Mouse (Mus musculus): ENCODE data around the gene Iqgap2. TPM values are rescaled to one million over a fixed set of nuclear protein-coding genes. Genes with fewer than 3 reads are reported as not detected.

The Iqgap2 gene
- total RNA-seq, 2 experiments from 2014 or later = 12.2 to 21.9 TPM

DNA sequence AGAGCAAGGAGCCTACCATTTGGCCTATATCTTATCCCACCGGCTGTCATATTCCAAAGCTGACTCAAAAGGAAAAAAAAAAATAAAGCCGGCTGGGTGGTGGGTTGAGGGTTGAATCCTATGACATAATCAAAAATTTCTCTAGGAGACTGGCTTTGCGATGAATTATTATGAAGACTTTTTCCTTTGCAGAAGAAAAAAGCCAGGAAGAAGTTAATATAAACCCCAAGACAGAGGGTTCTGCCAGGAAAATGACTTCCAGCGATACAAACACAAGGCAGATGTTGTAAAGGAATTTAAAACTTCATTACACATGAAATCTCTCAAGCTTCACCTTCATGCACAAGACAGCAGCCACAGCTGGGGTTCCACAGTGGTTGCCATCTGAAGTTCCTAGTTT, 146.3 kb downstream of the Iqgap2 start:
- intact Hi-C loops (cut with DNase I) = loop anchor here (10.0 kb wide), 1 partner anchor 149 kb away; the partner anchor contains the start of gene Iqgap2
- no peak for DNase-seq (ENCODE audit: low spot score in 2 of 2)

DNA sequence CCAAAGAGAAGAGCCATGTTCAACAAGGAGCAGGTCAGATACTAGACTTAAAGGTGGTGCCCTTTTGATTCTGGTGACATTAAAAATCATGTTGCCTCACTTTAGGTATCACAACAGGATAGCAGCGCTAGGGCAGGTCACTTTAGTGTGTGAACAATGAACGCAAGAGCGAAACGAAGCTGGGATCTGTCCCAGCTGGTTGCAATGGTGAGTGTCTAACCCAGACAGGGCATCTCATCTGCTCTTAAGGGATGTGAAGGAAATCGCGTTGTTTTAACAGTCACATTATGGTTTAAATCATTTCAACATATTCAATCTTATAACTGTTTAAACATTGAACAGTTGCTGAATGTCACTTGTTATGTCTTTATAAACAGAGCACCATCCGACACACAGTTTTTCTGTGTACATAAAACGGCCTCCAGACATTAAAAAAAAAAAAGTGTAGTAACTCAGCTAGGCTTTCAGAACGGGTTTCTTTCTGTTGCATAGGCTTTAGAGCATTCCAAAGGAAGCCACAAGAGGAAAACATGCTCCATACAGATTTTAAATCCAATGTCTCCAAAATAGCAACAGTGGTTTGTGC, 148.7 kb downstream of the Iqgap2 start:
- no peak for DNase-seq (ENCODE audit: low spot score in 2 of 2)
- intact Hi-C loops (cut with DNase I) = loop anchor here (5.0 to 10.0 kb wide), 2 partner anchors 152 to 209 kb away; partner anchors contain the start of gene Iqgap2

DNA sequence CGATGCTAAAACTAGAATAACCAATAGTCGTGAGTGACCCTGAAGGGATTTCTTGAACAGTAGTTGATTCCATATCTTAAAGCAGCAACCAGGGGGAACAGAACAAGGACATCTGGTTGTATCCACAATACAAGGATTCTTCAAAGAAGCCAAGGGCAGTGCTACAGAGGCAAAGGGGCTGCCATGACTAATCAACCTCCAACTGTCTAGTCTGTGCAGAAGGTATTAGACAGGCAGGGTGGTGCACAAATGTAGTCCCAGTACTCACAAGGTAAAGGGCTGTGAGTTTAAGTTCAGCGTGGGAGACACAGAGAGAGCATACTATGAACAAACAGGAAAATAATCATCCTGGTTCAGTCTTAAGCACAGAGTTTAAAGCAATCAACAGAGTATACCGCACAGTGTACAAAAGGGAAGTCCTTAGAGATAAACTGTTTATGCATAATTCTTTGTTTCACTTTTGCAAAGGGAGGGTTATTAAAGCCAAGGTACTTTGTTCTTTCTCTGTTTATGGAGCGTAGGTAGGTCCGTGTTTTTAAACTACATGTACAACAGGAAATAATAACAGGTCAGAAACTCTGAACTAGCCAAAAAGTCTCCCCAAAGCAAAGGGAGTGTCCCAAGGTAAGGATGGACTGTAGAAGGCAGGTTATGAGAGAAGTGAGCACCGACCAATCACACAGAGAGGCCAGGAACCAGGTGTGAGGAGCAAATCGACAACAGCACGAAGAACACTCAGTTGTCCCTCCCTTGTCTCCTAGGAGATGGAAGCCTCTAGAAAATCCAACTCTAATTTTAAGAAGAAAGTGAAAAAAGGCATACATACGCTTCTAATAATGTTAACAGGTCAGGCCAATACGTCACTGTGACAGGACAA, 149.7 kb downstream of the Iqgap2 start:
- intact Hi-C loops (cut with DNase I) = loop anchor here (5.0 to 10.0 kb wide), 2 partner anchors 153 to 210 kb away; partner anchors contain the start of gene Iqgap2
- no peak for DNase-seq (ENCODE audit: low spot score in 2 of 2)

DNA sequence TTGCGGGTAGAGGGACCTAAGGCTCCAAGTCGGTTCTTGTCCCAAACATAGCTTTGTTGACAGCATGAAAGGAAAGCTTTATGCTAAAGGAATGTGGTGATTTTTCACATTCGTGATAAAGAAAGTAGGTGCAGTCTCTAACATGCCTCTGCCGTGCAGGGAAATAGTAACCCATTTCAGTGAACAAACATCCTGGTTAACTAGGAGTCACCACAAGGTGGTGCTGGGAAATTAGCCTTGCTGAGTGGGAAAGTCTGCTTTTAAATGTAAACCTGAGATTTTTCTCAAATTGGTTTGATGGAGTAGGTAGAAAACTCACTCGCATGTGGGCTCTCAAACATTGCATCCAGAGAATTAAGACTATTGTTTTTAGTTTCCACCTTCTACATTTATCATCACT, 152.1 kb downstream of the Iqgap2 start:
- intact Hi-C loops (cut with DNase I) = loop anchor here (5.0 to 10.0 kb wide), 2 partner anchors 155 to 213 kb away; partner anchors contain the start of gene Iqgap2

DNA sequence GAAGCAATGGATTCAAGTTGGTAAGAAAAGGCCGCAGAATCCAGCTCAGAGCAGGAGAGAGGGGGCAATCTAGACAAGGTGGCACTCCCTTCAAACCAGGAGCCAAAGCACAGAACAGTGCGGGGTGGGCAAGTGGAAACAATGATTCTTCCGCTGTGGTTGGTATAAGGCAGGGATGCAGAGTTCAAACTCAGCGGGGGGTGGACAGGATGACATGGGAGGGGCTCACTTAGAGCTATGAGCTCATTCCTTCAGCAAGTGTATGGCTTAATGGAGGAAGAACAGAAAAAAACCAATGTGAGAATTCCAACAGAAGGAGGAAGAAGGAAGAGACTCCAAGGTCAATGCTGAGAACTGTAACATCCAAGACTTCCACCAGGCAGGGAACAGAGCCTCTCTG, 161.2 kb downstream of the Iqgap2 start:
- DNase-seq (ENCODE audit: low spot score in 2 of 2) = no peak
- intact Hi-C loops (cut with DNase I) = no loop called here

More for the DNA sequence above, 152.1 kb downstream of the Iqgap2 start:
- DNase-seq (ENCODE audit: low spot score in 2 of 2) = peak in 1 of 2 experiments; percentile 16

DNA sequence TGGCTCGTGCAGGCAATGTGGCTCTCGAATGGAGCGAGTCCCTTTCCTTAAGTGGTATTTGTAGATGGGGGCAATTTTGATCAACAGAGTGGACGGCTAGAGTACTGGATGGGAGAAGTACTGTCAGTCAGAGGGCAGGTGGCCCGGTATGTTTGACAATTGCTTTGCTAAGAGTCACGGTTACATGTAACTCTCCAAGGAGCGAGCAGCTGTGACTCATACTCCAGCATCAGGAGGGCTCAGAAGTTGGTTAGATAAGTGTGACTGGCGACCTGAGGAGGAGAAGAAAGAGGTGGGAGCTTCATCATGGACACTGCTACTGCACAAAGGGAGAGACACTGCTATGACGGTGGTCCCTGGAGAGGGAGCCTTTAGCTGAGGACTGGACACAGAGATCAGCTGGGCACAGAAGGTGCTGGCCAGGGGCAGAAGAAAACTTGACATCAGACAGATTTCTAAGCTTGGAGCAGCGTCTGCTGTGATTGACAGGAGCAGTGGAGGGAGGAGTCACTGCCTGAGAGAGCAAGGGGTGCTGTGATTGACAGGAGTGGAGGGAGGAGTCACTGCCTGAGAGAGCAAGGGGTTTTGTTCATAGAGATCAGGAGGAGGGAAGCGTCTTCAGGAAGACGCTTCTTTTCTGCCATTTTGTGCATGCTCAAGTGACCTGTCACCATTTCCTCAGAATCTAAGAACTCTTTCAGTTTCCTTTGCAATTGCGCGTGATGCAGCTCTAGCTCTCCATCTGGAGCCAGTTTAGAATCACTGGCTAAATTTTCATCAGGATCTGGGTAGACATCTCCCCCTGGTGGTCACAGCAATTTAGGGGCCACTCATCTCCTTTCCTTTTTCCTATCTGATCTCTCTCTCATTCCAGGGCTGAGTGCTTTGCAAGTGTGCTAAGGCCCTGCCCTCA, 172.1 kb downstream of the Iqgap2 start:
- peak; percentile 53 to 74 for DNase-seq (ENCODE audit: low spot score in 2 of 2)
- intact Hi-C loops (cut with DNase I) = loop anchor here (1.0 kb wide), 1 partner anchor 156 kb away; no protein-coding TSS in a partner anchor

DNA sequence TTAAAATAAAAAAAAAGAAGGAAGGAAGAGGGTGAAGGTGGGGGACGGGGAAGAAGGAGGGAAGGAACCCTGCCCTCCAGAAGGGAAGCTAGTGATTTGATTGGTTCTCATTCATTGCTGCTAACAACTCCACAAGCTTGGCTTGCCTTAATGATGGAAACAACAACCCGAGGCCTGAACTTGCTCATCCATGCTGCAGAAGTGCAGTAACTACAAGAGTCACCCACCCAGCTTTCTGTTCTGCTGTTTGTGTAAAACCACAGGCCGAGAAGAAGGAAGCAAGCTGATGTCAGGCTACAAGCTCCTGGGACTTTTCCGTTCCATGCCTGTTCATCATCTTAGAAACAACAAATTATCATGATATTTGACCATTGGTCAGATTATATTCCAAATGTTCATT, 176.4 kb downstream of the Iqgap2 start:
- intact Hi-C loops (cut with DNase I) = no loop called here
- DNase-seq (ENCODE audit: low spot score in 2 of 2) = no peak

DNA sequence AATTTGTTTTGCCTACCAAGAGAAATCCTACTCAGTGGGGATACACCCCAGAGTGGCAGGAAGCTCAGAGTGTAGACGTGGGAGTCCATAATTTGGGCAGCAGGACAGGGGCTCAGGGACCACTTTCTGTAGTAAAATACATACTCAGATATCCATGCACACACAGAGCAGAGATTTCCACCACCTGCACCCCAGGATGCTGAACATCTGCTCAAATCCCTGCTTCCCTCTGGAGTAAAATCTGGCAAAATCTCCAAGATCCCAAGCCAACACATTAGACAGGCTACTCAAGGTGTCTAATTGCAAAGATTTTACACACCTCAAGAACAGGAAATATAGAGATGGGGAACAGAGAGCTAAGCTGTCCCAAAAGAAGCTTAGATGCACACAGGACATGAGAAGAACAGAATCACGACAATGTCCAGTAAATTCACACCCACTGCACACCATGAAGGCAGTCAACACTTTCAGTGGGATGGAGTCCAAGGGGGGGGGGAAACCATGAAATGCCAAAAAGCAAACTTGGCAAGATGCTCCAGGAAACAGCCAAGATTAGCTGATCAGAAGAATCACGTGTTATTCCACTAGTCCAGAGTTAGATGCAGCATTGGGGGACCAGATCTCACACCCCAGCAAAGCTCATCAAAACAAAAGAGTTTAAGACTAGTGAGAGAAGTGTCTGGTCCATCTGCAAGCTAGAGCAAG, 177.3 kb downstream of the Iqgap2 start:
- intact Hi-C loops (cut with DNase I) = no loop called here
- no peak for DNase-seq (ENCODE audit: low spot score in 2 of 2)

DNA sequence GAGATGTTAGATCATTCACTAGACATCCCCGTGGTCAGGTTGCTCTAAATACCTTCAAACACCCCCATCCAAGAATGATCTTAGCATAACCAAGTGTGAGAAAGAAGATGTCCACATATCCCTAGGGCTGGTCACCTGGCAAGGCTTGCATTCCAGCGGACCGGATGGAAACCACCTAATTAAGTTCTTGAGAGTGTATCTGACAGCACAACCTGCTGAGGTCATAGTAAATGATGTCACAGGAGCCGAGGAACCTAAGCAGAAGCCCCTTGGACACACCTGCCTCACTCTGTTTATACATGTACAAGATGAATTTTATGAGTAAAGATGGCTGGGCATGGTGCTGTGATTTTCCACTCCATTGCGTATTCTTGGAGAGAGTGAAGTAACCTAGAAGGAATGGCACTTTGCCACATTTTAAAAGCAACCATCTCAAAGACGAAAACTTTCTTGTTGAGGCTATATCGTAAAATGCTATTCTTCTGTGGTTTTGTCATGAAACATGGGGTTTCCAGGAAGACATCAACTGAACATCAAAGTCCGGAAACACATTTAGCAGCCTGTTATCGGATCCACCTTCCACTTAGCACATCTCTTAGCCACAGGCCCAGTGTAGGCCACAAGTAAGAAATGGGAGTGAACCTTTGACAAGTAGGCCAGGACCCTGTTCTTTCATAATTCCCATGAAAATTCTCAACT, 179.0 kb downstream of the Iqgap2 start:
- intact Hi-C loops (cut with DNase I) = no loop called here
- DNase-seq (ENCODE audit: low spot score in 2 of 2) = no peak

DNA sequence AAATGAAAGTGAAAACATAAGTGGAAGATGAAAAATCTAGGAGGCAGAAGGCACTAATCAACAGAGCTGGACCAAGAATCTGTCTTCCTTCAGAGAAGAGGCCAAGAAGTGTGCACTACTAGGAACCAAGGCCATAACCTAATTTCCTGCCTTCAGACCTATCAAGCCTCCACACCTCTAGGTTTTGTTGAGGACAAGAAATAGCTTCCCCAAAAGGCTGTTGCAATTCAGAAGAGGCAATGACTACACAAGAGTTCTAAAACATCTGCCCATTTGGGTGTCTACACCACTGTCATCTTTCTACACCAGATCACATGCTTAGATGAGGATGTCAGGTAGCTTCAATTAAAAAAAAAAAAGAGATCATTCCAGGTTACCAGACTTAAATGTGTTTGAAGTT, 179.7 kb downstream of the Iqgap2 start:
- intact Hi-C loops (cut with DNase I) = no loop called here
- no peak for DNase-seq (ENCODE audit: low spot score in 2 of 2)

DNA sequence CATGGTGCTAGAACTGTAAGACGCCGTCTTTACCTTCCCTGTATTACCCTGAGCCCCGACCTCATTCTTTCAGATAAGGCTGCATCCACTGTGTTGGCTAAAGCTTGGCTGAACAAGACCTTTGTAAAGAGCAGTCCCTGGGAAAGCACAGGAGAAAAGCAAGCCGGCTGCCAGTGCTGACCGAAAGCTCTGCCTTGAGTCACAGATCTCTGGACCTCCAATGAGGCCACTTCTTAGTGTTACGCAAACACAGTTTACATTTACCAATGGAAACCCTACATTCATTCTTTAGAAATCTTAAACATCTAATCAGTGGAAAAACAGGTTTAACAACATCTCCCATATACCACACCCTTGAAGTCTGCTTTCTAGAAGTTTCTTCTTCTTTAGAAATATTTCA, 186.1 kb downstream of the Iqgap2 start:
- no peak for DNase-seq (ENCODE audit: low spot score in 2 of 2)
- intact Hi-C loops (cut with DNase I) = no loop called here

DNA sequence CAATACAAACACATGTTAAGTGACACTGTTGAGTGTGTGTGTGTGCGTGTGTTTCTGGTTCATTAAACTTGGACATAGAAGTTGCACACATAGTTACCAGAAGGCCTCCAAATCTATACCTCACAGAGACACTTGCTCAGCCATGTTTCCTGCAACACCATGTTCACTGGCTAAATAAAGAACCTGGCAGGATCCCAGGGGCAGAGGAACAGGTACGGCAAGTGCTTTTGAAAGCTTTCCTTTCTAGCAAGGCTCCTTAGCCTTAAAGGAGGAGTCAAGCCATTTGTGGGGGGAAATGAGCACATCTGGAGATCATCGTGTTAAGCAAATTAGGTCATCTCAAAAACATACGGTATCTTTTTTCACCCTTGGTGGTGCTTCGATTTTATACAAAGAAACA, 188.3 kb downstream of the Iqgap2 start:
- intact Hi-C loops (cut with DNase I) = no loop called here

DNA sequence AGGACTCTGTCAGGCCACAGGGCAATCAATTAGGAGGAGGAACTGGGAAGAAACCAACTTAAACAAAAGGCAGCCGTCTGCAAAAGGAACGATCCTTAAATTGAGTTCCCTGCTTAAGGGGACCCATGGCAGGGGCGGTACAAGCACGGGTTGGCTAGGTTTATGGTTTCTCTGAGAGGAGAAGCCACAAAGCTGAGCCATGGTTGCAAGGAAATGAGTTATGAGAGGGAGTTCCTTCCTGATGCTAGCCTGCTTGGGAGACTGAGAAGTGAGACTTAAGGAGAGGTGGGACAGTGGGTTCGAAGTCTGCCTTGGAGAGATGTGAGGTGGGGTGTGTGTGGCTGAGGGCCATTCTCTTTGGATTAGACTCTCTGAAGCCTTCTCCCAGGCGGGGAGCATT, 193.8 kb downstream of the Iqgap2 start:
- intact Hi-C loops (cut with DNase I) = no loop called here
- DNase-seq (ENCODE audit: low spot score in 2 of 2) = no peak

More for the DNA sequence above, 188.3 kb downstream of the Iqgap2 start:
- DNase-seq (ENCODE audit: low spot score in 2 of 2) = no peak

DNA sequence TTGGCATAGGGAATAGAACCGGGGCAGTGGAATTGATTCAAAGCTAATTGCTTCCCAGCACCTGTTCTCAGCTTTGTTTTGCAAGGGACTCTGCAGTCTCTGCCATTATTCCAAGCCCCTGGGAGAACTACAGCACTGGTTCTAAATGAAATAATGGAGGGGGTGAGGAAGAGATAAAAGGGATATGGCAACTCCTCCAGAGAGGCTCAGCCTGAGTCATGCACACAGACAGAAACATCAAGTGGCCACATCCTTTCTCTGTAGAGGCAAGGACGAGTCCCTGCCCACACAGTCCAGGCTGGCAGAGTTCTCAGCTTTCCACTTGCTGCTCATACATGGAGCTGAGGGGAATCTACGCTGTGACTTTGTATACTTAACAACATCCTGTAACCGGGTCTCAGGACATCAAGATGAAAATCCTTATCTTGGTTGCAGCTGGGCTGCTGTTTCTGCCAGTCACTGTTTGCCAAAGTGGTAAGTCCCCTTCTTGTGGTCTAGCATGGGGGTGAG, 195.0 kb downstream of the Iqgap2 start, which contains the start of gene F2rl2:
Gene F2rl2, plus strand, starts transcription at position 200 of the 510 bp plus-strand sequence.
- DNase-seq (ENCODE audit: low spot score in 2 of 2) = peak; percentile 36 to 39
- intact Hi-C loops (cut with DNase I) = no loop called here

DNA sequence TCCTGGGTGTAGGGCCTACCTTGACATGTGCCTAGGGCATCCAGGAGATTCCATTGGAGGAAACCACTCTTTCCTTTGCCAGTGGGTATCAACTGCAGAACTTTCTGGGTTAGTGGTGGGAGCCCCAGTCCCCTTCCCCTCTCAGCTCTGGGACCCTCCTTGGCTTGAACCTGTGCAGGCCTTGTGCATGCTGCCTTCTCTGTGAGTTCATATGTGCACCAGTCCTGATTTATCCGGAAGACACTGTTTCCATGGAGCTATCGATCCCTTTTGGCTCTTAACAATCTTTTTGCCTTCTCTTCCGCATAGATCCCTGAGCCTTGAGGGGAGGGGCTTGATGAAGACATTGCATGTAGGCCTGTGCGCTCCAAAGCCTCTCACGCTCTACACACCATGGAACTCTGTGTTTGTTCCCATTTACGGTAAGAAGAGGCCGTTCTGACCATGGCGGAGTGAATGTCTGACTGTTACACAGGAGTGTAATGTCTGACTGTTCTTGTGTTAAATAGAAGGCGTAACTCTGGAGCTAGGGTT, 195.5 kb downstream of the Iqgap2 start:
- DNase-seq (ENCODE audit: low spot score in 2 of 2) = no peak
- intact Hi-C loops (cut with DNase I) = no loop called here

DNA sequence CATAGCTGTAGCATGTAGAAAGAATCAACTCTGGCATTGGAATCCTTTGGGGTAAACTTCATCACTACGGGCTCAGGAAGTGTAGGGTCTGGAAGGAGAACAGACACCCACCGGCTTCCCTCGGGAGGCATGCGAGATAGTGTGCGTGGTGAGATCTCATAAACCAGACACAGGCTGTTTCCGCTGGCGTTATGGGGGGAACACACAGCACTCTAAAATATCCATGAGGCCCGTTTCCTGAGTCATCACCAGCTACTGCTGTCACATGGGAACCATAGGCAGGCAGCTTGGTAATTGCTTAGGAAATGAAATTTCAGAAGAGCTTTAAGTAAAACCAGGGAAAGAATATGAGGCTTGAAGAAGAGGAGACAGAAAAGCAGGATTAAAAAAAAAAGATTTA, 199.5 kb downstream of the Iqgap2 start:
- intact Hi-C loops (cut with DNase I) = no loop called here
- peak; percentile 26 to 34 for DNase-seq (ENCODE audit: low spot score in 2 of 2)

DNA sequence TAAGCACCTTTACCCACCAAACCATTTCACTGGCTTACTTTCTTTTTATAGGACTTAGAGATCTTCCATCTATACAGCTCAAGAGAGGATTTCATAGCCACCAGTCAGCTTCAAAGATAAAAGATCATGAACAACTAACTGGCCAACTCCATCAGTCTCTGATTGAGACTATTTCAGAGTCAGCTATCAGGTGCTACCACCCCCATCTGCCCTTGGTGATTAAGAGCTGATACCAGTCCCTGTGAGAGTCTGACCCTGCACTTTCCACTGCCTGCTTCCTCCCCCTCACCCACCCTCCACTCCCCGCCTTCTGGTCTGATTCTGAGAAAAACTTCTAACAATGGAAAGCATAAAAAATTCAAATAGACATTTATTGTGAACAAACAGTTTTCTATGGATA, 203.1 kb downstream of the Iqgap2 start:
- DNase-seq (ENCODE audit: low spot score in 2 of 2) = no peak
- intact Hi-C loops (cut with DNase I) = no loop called here

DNA sequence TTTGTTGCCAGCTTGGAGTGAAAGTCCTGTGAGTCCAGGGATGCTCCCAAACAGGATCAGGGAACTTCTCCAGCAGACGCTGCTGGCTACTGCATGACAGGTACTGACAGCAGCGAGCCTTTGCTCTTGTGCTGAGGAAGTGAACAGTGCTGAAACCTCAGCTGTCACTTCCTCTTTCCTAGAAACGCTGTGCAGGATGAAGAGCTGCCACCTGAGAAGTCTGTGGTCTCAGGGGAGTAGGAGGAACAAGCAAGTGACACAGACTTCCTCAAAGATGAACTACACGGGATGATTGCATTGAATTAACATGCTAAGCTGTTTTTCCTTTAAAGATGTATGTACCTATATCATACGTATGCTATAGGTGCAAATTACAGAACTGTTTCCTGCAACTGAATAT, 206.0 kb downstream of the Iqgap2 start:
- DNase-seq (ENCODE audit: low spot score in 2 of 2) = no peak
- intact Hi-C loops (cut with DNase I) = no loop called here
